Mouse (Mus musculus) cerebellum, adult 2 months (tissue): ENCODE measurements around the gene Popdc2.

Source experiments
- CTCF ChIP-seq: fragments of 200-500 bp; IDR thresholded peaks from 2 replicates; pipeline ENCODE4 v1.5.1; 2011; ENCODE audit warnings: low read depth, mild to moderate bottlenecking, control low read depth, low read length, moderate library complexity, borderline replicate concordance; ENCODE audit not compliant: insufficient read depth
- POLR2A ChIP-seq: fragments of 200-500 bp; IDR thresholded peaks from 2 replicates; pipeline ENCODE4 v1.6.1; 2011; ENCODE audit warnings: low read length, control low read depth, borderline replicate concordance; ENCODE audit not compliant: insufficient read depth

GRCm38 (mm10) chr16:38341396-38342324 lies 20.3 kb upstream of the Popdc2 start, which contains the start of gene Maats1:
- no peak for TF ChIP-seq CTCF
- TF ChIP-seq POLR2A, result no peak
